Mouse (Mus musculus) CH12.LX (cell line): ENCODE results near the gene Arhgap28.

ENCODE experiments used
- ETS1 ChIP-seq: conservative IDR thresholded peaks from 2 replicates; pipeline ENCODE4 v1.6.1; 2012; ENCODE audit warnings: low read depth, mild to moderate bottlenecking, inconsistent platforms, low read length, improper control_type of control experiment, moderate library complexity
- RCOR1 ChIP-seq: conservative IDR thresholded peaks from 2 replicates; pipeline ENCODE4 v1.6.1; 2012; ENCODE audit warnings: low read depth, mild to moderate bottlenecking, inconsistent platforms, low read length, improper control_type of control experiment

DNA sequence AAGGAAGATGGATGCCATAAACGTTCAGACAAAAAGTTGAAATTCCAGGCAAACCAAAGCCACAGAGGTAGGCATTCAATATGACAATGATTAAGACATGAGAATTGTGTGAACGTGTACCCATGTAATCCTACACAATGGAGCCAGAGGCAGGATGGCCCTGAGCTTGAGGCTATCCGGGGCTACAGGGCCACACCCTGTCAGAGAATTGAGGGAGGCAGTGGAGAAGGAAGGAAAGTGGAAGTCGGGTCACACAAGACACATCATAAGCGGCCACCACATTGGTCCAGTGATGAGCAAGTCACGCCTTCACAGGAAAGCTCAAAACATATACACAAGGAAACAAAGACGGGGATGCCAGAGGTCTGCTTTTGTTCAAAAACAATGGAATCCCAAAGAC is 84.0 kb downstream of the Arhgap28 start:
- TF ChIP-seq ETS1 (no peak), RCOR1 (no peak)
